In the genomic region with DNA sequence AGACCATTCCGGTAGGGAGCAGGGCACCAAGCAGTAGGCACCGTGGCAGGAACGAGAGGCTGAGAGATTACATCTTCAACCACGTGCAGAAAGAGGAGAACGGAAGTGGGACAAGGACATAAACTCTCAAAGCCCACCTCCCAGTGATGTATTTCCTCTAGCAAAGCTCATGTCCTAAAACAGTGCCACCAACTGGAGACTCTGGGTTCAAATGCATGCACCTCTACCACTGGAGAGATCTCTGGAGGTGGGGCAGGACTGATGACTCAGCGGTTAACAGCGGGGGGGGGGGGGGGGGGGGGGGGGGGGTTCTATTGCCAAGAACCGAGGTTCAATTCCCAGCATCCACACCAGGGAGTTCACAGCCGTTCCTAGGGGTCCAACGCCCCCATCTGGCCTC, we compare ENCODE assay signal across 16 mouse cellular contexts.
"Had no signal": no experiment of that assay in that cellular context is flagged by ENCODE, and none has a peak within 500 bp of the region (broad histone marks: within the 10 kb centered on the region; RNA-seq: fewer than 3 reads in every experiment).

No protein-coding gene starts in this region.

- H3K4me3 ChIP-seq: limb, embryonic 10.5 days; liver, embryonic 15.5 days; midbrain, embryonic 12.5 days; neural tube, embryonic 13.5 days had no signal

- DNase-seq: kidney, postnatal 10 days; kidney, postnatal 4 days; lung, adult 2 months; lung, postnatal 10 days; retina, postnatal 1 day; right cerebral cortex, postnatal 4 days; spleen, adult 18-20 months; thymus, adult 18-20 months; thymus, postnatal 14 days had no signal

- H3K9ac ChIP-seq: liver, embryonic 15.5 days; midbrain, embryonic 12.5 days; neural tube, embryonic 13.5 days had no signal

- H3K4me1 ChIP-seq: liver, embryonic 15.5 days had no signal

- H3K27ac ChIP-seq: liver, embryonic 15.5 days; macrophage; midbrain, embryonic 12.5 days; neural tube, embryonic 13.5 days had no signal

- H3K4me2 ChIP-seq: liver, embryonic 11.5 days; liver, embryonic 15.5 days; midbrain, embryonic 12.5 days; neural tube, embryonic 13.5 days had no signal

- H3K9me3 ChIP-seq: limb, embryonic 10.5 days; liver, embryonic 15.5 days had no signal

- H3K36me3 ChIP-seq: limb, embryonic 10.5 days; liver, embryonic 15.5 days; midbrain, embryonic 12.5 days; neural tube, embryonic 13.5 days had no signal

- H3K27me3 ChIP-seq: liver, embryonic 15.5 days; neural tube, embryonic 13.5 days had no signal

- ATAC-seq: midbrain, embryonic 16.5 days had no signal
